In genomic region chr2:119830579-119830978, GRCm38 (mm10) we compare ENCODE assay signal across 22 mouse cellular contexts. TPM values are rescaled to one million over a fixed set of nuclear protein-coding genes. Genes with fewer than 3 reads are reported as not detected.
DNase-seq lines count a peak whose midpoint lies in the region; ATAC-seq and TF ChIP-seq lines count a peak whose summit lies in the region.
"Had no signal": no experiment of that assay in that cellular context is flagged by ENCODE, and none has a peak within 500 bp of the region (broad histone marks: within the 10 kb centered on the region; RNA-seq: fewer than 3 reads in every experiment).

No protein-coding gene starts in this region.

- CTCF ChIA-PET in Patski (lab: Charles Lee), result no interaction called here

- no peaks in the 10 kb centered on the region for H3K4me1 ChIP-seq in heart, postnatal 0 days (ENCODE audit: control insufficient read depth, insufficient read depth)
- H3K4me1 ChIP-seq: embryonic facial prominence, embryonic 12.5 days; forebrain, embryonic 12.5 days; hindbrain, embryonic 13.5 days; kidney, embryonic 15.5 days; limb, embryonic 12.5 days; neural tube, embryonic 15.5 days had no signal

- intact Hi-C loops in left cerebral cortex, adult 2 months (cut with DNase I), result no loop called here

- H3K27me3 ChIP-seq in heart, postnatal 0 days (ENCODE audit: control insufficient read depth, insufficient read depth, low read length), result no peaks in the 10 kb centered on the region
- no peaks in the 10 kb centered on the region for H3K27me3 ChIP-seq in Patski
- H3K27me3 ChIP-seq: embryonic facial prominence, embryonic 12.5 days; forebrain, embryonic 12.5 days; hindbrain, embryonic 13.5 days; limb, embryonic 12.5 days; neural tube, embryonic 15.5 days had no signal

- H3K36me3 ChIP-seq in heart, postnatal 0 days (replicated peaks; ENCODE audit: control insufficient read depth, insufficient read depth, low read length), result no peaks in the 10 kb centered on the region
- H3K36me3 ChIP-seq: embryonic facial prominence, embryonic 12.5 days; forebrain, embryonic 12.5 days; hindbrain, embryonic 13.5 days; kidney, embryonic 15.5 days; limb, embryonic 12.5 days; neural tube, embryonic 15.5 days had no signal

- peak; percentile 9 for DNase-seq in adrenal gland, postnatal 14 days
- DNase-seq in adrenal gland, adult 2 months, result no peak
- no peak for DNase-seq in heart, postnatal 0 days (ENCODE audit: low spot score)
- DNase-seq in heart, adult 8-10 months (ENCODE audit: low spot score), result no peak
- DNase-seq in left cerebral cortex, adult 2 months (ENCODE audit: extremely low spot score in 1 of 2, low spot score in 2 of 2), result no peak
- DNase-seq in left cerebral cortex, adult 8-10 months (ENCODE audit: low spot score in 2 of 2), result no peak
- DNase-seq in Patski (ENCODE audit: low read depth, low spot score), result no peak
- no peak for DNase-seq in left cerebral cortex, adult 11 months (ENCODE audit: low spot score)
- DNase-seq: cerebellum, adult 11 months; cerebellum, postnatal 10 days; heart, postnatal 36 days; right cerebral cortex, adult 18-20 months; thymus, adult 2 months; thymus, postnatal 4 days had no signal

- 58% methylated on average over 2 of the region's 2 CpGs for WGBS in heart, postnatal 0 days

- TF ChIP-seq CTCF in heart, postnatal 0 days (IDR thresholded peaks at IDR 0.05; ENCODE audit: low read depth), result 0 out of 2 replicates have a peak, but pooled peaks have one; percentile 22
- peak; percentile 40 for TF ChIP-seq CTCF in left cerebral cortex, adult 2 months (IDR thresholded peaks at IDR 0.05)
- peak; percentile 43 for TF ChIP-seq CTCF in Patski (IDR thresholded peaks at IDR 0.05)

- H3K4me2 ChIP-seq in heart, postnatal 0 days (ENCODE audit: low read depth, low read length), result no peak overlapping the region
- H3K4me2 ChIP-seq: embryonic facial prominence, embryonic 12.5 days; forebrain, embryonic 12.5 days; hindbrain, embryonic 13.5 days; kidney, embryonic 15.5 days; limb, embryonic 12.5 days; liver, embryonic 11.5 days; midbrain, embryonic 11.5 days; neural tube, embryonic 15.5 days had no signal

- H3K9ac ChIP-seq in heart, postnatal 0 days (replicated peaks; ENCODE audit: low read depth, low read length), result no peak overlapping the region
- H3K9ac ChIP-seq: embryonic facial prominence, embryonic 12.5 days; forebrain, embryonic 12.5 days; hindbrain, embryonic 13.5 days; kidney, embryonic 15.5 days; limb, embryonic 12.5 days; neural tube, embryonic 15.5 days had no signal

- H3K9me3 ChIP-seq in heart, postnatal 0 days (replicated peaks; ENCODE audit: control insufficient read depth, low read length), result no peaks in the 10 kb centered on the region
- H3K9me3 ChIP-seq: embryonic facial prominence, embryonic 12.5 days; forebrain, embryonic 12.5 days; hindbrain, embryonic 13.5 days; kidney, embryonic 15.5 days; limb, embryonic 12.5 days; neural tube, embryonic 15.5 days had no signal

- ATAC-seq in heart, postnatal 0 days (ENCODE audit: insufficient read depth, low read depth), result no peak
- no peak for ATAC-seq in Patski

- in situ Hi-C loops in Patski (cut with MboI; ENCODE audit: low pct_unique_long_range_greater_than_20kb), result no loop called here

- no peak for TF ChIP-seq EP300 in heart, postnatal 0 days (IDR thresholded peaks at IDR 0.05; ENCODE audit: low read depth)

- POLR2A ChIA-PET in Patski (lab: Charles Lee), result interaction anchor here (0.7 kb wide), 1 partner anchor 17 kb away, joined by 4 read pairs; no protein-coding TSS in a partner anchor

- H3K4me3 ChIP-seq in heart, postnatal 0 days (ENCODE audit: low read depth, low read length), result no peak overlapping the region
- H3K4me3 ChIP-seq in left cerebral cortex, adult 2 months, result no peak overlapping the region
- H3K4me3 ChIP-seq: embryonic facial prominence, embryonic 12.5 days; forebrain, embryonic 12.5 days; hindbrain, embryonic 13.5 days; kidney, embryonic 15.5 days; limb, embryonic 12.5 days; neural tube, embryonic 15.5 days had no signal

- H3K27ac ChIP-seq in heart, postnatal 0 days (ENCODE audit: low read depth), result no peak overlapping the region
- H3K27ac ChIP-seq in left cerebral cortex, adult 2 months, result no peak overlapping the region
- H3K27ac ChIP-seq: embryonic facial prominence, embryonic 12.5 days; forebrain, embryonic 12.5 days; hindbrain, embryonic 13.5 days; kidney, embryonic 15.5 days; limb, embryonic 12.5 days; neural tube, embryonic 15.5 days had no signal

RNA-seq across cellular contexts. Expression of gene Tyro3, which starts 33.0 kb away (rescaled TPM):
- 6.0 and 7.7 TPM in 2 replicates for total RNA-seq in adrenal gland, postnatal 14 days (2021)
- 1 to 10 TPM; 3.9 to 5.7 TPM for total RNA-seq in adrenal gland, adult 2 months (2021)
- polyA plus RNA-seq in adrenal gland, adult 2 months (2012; rRNA removed), result 4.1 and 5.5 TPM in 2 replicates
- total RNA-seq in heart, postnatal 0 days (2014; rRNA removed; ENCODE audit: low replicate concordance), result 8.5 and 19.0 TPM in 2 replicates
- 3.1 and 3.5 TPM in 2 replicates for polyA plus RNA-seq in heart, postnatal 0 days (2015; fragmentation: Nextera tagmentation; extraction: Ambion mirVana)
- total RNA-seq in heart, adult 8-10 months (2022), result 1 to 10 TPM; 1.7 to 3.3 (median 2.2) TPM
- total RNA-seq in left cerebral cortex, adult 2 months (2021), result 100 to 1,000 TPM; 203 to 208 TPM
- 100 to 1,000 TPM; 180 to 223 (median 191) TPM for total RNA-seq in left cerebral cortex, adult 8-10 months (2022)
- polyA plus RNA-seq in Patski (2021), result 11.0 TPM

RNA-seq across cellular contexts. Expression of gene Rpap1, which starts 43.2 kb away (rescaled TPM):
- total RNA-seq in adrenal gland, postnatal 14 days (2021), result 14.8 and 18.9 TPM in 2 replicates
- total RNA-seq in adrenal gland, adult 2 months (2021), result 10 to 100 TPM; 13.6 to 18.7 TPM
- 39.1 and 42.3 TPM in 2 replicates for polyA plus RNA-seq in adrenal gland, adult 2 months (2012; rRNA removed)
- 13.9 and 20.5 TPM in 2 replicates for total RNA-seq in heart, postnatal 0 days (2014; rRNA removed; ENCODE audit: low replicate concordance)
- polyA plus RNA-seq in heart, postnatal 0 days (2015; fragmentation: Nextera tagmentation; extraction: Ambion mirVana), result 9.0 and 10.2 TPM in 2 replicates
- total RNA-seq in heart, adult 8-10 months (2022), result 10 to 100 TPM; 11.9 to 13.7 (median 13.4) TPM
- 10 to 100 TPM; 18.6 to 19.5 TPM for total RNA-seq in left cerebral cortex, adult 2 months (2021)
- total RNA-seq in left cerebral cortex, adult 8-10 months (2022), result 10 to 100 TPM; 18.8 to 21.2 (median 20.4) TPM
- polyA plus RNA-seq in Patski (2021), result 19.1 TPM
